Mouse (Mus musculus): Measurements from ENCODE around the gene Babam2. TPM values are rescaled to one million over a fixed set of nuclear protein-coding genes. Genes with fewer than 3 reads are reported as not detected.
"Not testable (repeated sequence)": the region's sequence is repeated elsewhere in the genome, so short reads cannot be mapped to it uniquely, and the experiment has no call there.

Babam2 gene
- polyA plus RNA-seq, 1 experiment from 2014 or later, result 35.4 TPM

- Histone ChIP-seq H3K4me1 (replicated peaks) (no peaks in the 10 kb centered on the region), H3K4me3 (replicated peaks) (no peak overlapping the region), H3K4me2 (no peak overlapping the region), H3K9ac (replicated peaks) (no peak overlapping the region), H3K9me3 (no peaks in the 10 kb centered on the region), H3K36me3 (no peaks in the 10 kb centered on the region), H3K27ac (no peak overlapping the region), H3K27me3 (no peaks in the 10 kb centered on the region)
- 74% methylated on average over 5 of the region's 5 CpGs for WGBS
- no peak for ATAC-seq (ENCODE audit: insufficient number of reproducible peaks, insufficient read depth, low FRiP score, low TSS enrichment, low read depth)
Observed at GRCm38 (mm10) chr5:31966741-31967140, 269.3 kb downstream of the Babam2 start.

GRCm38 (mm10) chr5:31967526-31967925 is 270.0 kb downstream of the Babam2 start:
- no peak for ATAC-seq (ENCODE audit: insufficient number of reproducible peaks, insufficient read depth, low FRiP score, low TSS enrichment, low read depth)
- 89% methylated on average over 4 of the region's 4 CpGs for WGBS
- Histone ChIP-seq H3K9ac (replicated peaks) (no peak overlapping the region), H3K4me2 (no peak overlapping the region), H3K9me3 (no peaks in the 10 kb centered on the region), H3K27me3 (no peaks in the 10 kb centered on the region), H3K4me3 (replicated peaks) (no peak overlapping the region), H3K27ac (no peak overlapping the region), H3K36me3 (no peaks in the 10 kb centered on the region), H3K4me1 (replicated peaks) (no peaks in the 10 kb centered on the region)

- ATAC-seq (ENCODE audit: insufficient number of reproducible peaks, insufficient read depth, low FRiP score, low TSS enrichment, low read depth), result no peak
- Histone ChIP-seq H3K4me3 (replicated peaks) (no peak overlapping the region), H3K27me3 (no peaks in the 10 kb centered on the region), H3K4me2 (no peak overlapping the region), H3K27ac (no peak overlapping the region), H3K36me3 (no peaks in the 10 kb centered on the region), H3K4me1 (replicated peaks) (no peaks in the 10 kb centered on the region), H3K9ac (replicated peaks) (no peak overlapping the region), H3K9me3 (no peaks in the 10 kb centered on the region)
- 68% methylated on average over 6 of the region's 6 CpGs for WGBS
Observed at GRCm38 (mm10) chr5:31968046-31968506, 270.6 kb downstream of the Babam2 start.

GRCm38 (mm10) chr5:31972416-31972815 is 274.9 kb downstream of the Babam2 start:
- not testable (repeated sequence) for H3K4me2 ChIP-seq; H3K9ac ChIP-seq (replicated peaks); H3K9me3 ChIP-seq; ATAC-seq (ENCODE audit: insufficient number of reproducible peaks, insufficient read depth, low FRiP score, low TSS enrichment, low read depth); H3K4me3 ChIP-seq (replicated peaks); H3K4me1 ChIP-seq (replicated peaks); H3K27ac ChIP-seq; H3K27me3 ChIP-seq; H3K36me3 ChIP-seq
- WGBS, result 100% methylated on average over 1 of the region's 1 CpGs

- Histone ChIP-seq H3K27me3 (no peaks in the 10 kb centered on the region), H3K9ac (replicated peaks) (no peak overlapping the region), H3K27ac (no peak overlapping the region), H3K36me3 (no peaks in the 10 kb centered on the region), H3K4me3 (replicated peaks) (no peak overlapping the region), H3K4me1 (replicated peaks) (peaks cover 6% of the 10 kb centered on the region; the same call in 1 of the 2 replicates), H3K4me2 (no peak overlapping the region), H3K9me3 (no peaks in the 10 kb centered on the region)
- ATAC-seq (ENCODE audit: insufficient number of reproducible peaks, insufficient read depth, low FRiP score, low TSS enrichment, low read depth), result no peak
- 28% methylated on average over 3 of the region's 3 CpGs for WGBS
Observed at GRCm38 (mm10) chr5:31974614-31975168, 277.2 kb downstream of the Babam2 start.

- no peaks in the 10 kb centered on the region for H3K9me3 ChIP-seq
Observed at GRCm38 (mm10) chr5:31982061-31982460, 284.6 kb downstream of the Babam2 start.

GRCm38 (mm10) chr5:31983161-31983560 is 285.7 kb downstream of the Babam2 start:
- H3K4me1 ChIP-seq (replicated peaks), result peaks cover 6% of the 10 kb centered on the region; the same call in 1 of the 2 replicates
- H3K4me3 ChIP-seq (replicated peaks), result no peak overlapping the region
- no peaks in the 10 kb centered on the region for H3K9me3 ChIP-seq
- ATAC-seq (ENCODE audit: insufficient number of reproducible peaks, insufficient read depth, low FRiP score, low TSS enrichment, low read depth), result no peak
- no peak overlapping the region for H3K9ac ChIP-seq (replicated peaks)
- no peaks in the 10 kb centered on the region for H3K27me3 ChIP-seq
- H3K4me2 ChIP-seq, result no peak overlapping the region
- no peaks in the 10 kb centered on the region for H3K36me3 ChIP-seq
- no peak overlapping the region for H3K27ac ChIP-seq
- WGBS, result 55% methylated on average over 7 of the region's 7 CpGs

More at GRCm38 (mm10) chr5:31982061-31982460, 284.6 kb downstream of the Babam2 start:
- Histone ChIP-seq H3K27ac (no peak overlapping the region), H3K4me3 (replicated peaks) (no peak overlapping the region), H3K4me1 (replicated peaks) (peaks cover 6% of the 10 kb centered on the region; the same call in 1 of the 2 replicates), H3K9ac (replicated peaks) (no peak overlapping the region), H3K4me2 (no peak overlapping the region), H3K36me3 (no peaks in the 10 kb centered on the region), H3K27me3 (no peaks in the 10 kb centered on the region)
- 81% methylated on average over 5 of the region's 5 CpGs for WGBS
- ATAC-seq (ENCODE audit: insufficient number of reproducible peaks, insufficient read depth, low FRiP score, low TSS enrichment, low read depth), result no peak

- H3K36me3 ChIP-seq, result no peaks in the 10 kb centered on the region
- no peak overlapping the region for H3K9ac ChIP-seq (replicated peaks)
- no peak for ATAC-seq (ENCODE audit: insufficient number of reproducible peaks, insufficient read depth, low FRiP score, low TSS enrichment, low read depth)
- H3K27me3 ChIP-seq, result no peaks in the 10 kb centered on the region
- 78% methylated on average over 2 of the region's 2 CpGs for WGBS
- no peaks in the 10 kb centered on the region for H3K9me3 ChIP-seq
- no peak overlapping the region for H3K27ac ChIP-seq
- peaks cover 6% of the 10 kb centered on the region; the same call in 1 of the 2 replicates for H3K4me1 ChIP-seq (replicated peaks)
- H3K4me3 ChIP-seq (replicated peaks), result no peak overlapping the region
- H3K4me2 ChIP-seq, result no peak overlapping the region
Observed at GRCm38 (mm10) chr5:31983817-31984368, 286.4 kb downstream of the Babam2 start.

GRCm38 (mm10) chr5:31984369-31984961 is 287.0 kb downstream of the Babam2 start:
- Histone ChIP-seq H3K9me3 (no peaks in the 10 kb centered on the region), H3K4me3 (replicated peaks) (no peak overlapping the region), H3K27me3 (no peaks in the 10 kb centered on the region), H3K36me3 (no peaks in the 10 kb centered on the region), H3K4me1 (replicated peaks) (peaks cover 6% of the 10 kb centered on the region; the same call in 1 of the 2 replicates), H3K27ac (no peak overlapping the region), H3K4me2 (no peak overlapping the region), H3K9ac (replicated peaks) (no peak overlapping the region)
- 82% methylated on average over 13 of the region's 13 CpGs for WGBS
- no peak for ATAC-seq (ENCODE audit: insufficient number of reproducible peaks, insufficient read depth, low FRiP score, low TSS enrichment, low read depth)

- no peak overlapping the region for H3K4me2 ChIP-seq
- H3K9ac ChIP-seq (replicated peaks), result no peak overlapping the region
- H3K27ac ChIP-seq, result no peak overlapping the region
- WGBS, result 72% methylated on average over 2 of the region's 2 CpGs
- no peaks in the 10 kb centered on the region for H3K9me3 ChIP-seq
- no peaks in the 10 kb centered on the region for H3K36me3 ChIP-seq
- ATAC-seq (ENCODE audit: insufficient number of reproducible peaks, insufficient read depth, low FRiP score, low TSS enrichment, low read depth), result no peak
- no peaks in the 10 kb centered on the region for H3K27me3 ChIP-seq
- H3K4me1 ChIP-seq (replicated peaks), result peaks cover 6% of the 10 kb centered on the region; the same call in 1 of the 2 replicates
- H3K4me3 ChIP-seq (replicated peaks), result no peak overlapping the region
Observed at GRCm38 (mm10) chr5:31985021-31985420, 287.5 kb downstream of the Babam2 start.

GRCm38 (mm10) chr5:31987541-31988307 is 290.2 kb downstream of the Babam2 start:
- Histone ChIP-seq H3K9me3 (no peaks in the 10 kb centered on the region), H3K9ac (replicated peaks) (no peak overlapping the region), H3K27ac (no peak overlapping the region), H3K4me3 (replicated peaks) (no peak overlapping the region), H3K27me3 (no peaks in the 10 kb centered on the region), H3K36me3 (no peaks in the 10 kb centered on the region), H3K4me2 (no peak overlapping the region), H3K4me1 (replicated peaks) (peaks cover 6% of the 10 kb centered on the region; the same call in 1 of the 2 replicates)
- ATAC-seq (ENCODE audit: insufficient number of reproducible peaks, insufficient read depth, low FRiP score, low TSS enrichment, low read depth), result no peak
- WGBS, result 90% methylated on average over 11 of the region's 11 CpGs
